Mouse (Mus musculus): Measurements from ENCODE around the gene Ano1.

GRCm38 (mm10) chr7:144784176-144784575 lies 32.4 kb upstream of the Ano1 start:
- TF ChIP-seq CTCF (IDR thresholded peaks at IDR 0.05; ENCODE audit: low read depth) (no peak; the same call in 1 of the 2 replicates), EP300 (IDR thresholded peaks at IDR 0.05; ENCODE audit: low read depth) (no peak)

All from liver, embryonic 14.5 days (tissue).